Mouse (Mus musculus) embryonic stem cell, embryonic (primary cell): ENCODE measurements around the gene Cfi.

ENCODE experiments used
- CTCF ChIA-PET, 4 experiments: fragments of 300-600 bp in 2 of 4; fragments of 350-600 bp in 2 of 4; sonication (Branson Sonifier 250); formaldehyde crosslinking; loops; one replicate each; lab custom pipeline; 2022; ENCODE audit warnings: inconsistent platforms in 2 of 4; lab: Charles Lee
- POLR2A ChIA-PET, 4 experiments: fragments of 300-600 bp in 2 of 4; fragments of 350-600 bp in 2 of 4; sonication (Branson Sonifier 250); formaldehyde crosslinking; loops; one replicate each; lab custom pipeline; 2022; ENCODE audit warnings: antibody characterized with exemption in 4 of 4, inconsistent platforms in 1 of 4; lab: Charles Lee

Cfi gene

GRCm38 (mm10) chr3:129898886-129899285 lies 63.2 kb downstream of the Cfi start:
- ChIA-PET CTCF (interaction anchor here in 3 of 4 experiments (0.5 to 1.2 kb wide), 4 partner anchors 19 to 162 kb away, joined by 3 to 4 read pairs (median 4); partner anchors contain the start of gene Sec24b (in 1 of the 3)), POLR2A (interaction anchor here in 3 of 4 experiments (0.6 to 1.8 kb wide), 8 partner anchors 9 to 982 kb away, joined by 3 to 6 read pairs (median 4); partner anchors contain the start of gene Pla2g12a (in 2 of the 3))

GRCm38 (mm10) chr3:129901271-129901809 lies 65.7 kb downstream of the Cfi start, which contains the start of gene Casp6:
TSS of gene Casp6 (plus strand) at chr3:129901425.
- POLR2A ChIA-PET, result no interaction called here
- CTCF ChIA-PET, result interaction anchor here in 1 of 4 experiments (0.6 kb wide), 1 partner anchor 1688 kb away, joined by 4 read pairs; no protein-coding TSS in a partner anchor

GRCm38 (mm10) chr3:129903369-129903768 lies 67.7 kb downstream of the Cfi start:
- CTCF ChIA-PET, result interaction anchor here in 1 of 4 experiments (1.5 kb wide), 1 partner anchor 15 kb away, joined by 3 read pairs; no protein-coding TSS in a partner anchor
- POLR2A ChIA-PET, result no interaction called here

- POLR2A ChIA-PET, result no interaction called here
Observed at GRCm38 (mm10) chr3:129903866-129904265, 68.2 kb downstream of the Cfi start.

GRCm38 (mm10) chr3:129904381-129905132 lies 68.9 kb downstream of the Cfi start:
- CTCF ChIA-PET, result interaction anchor here in 1 of 4 experiments (0.6 kb wide), 1 partner anchor 82 kb away, joined by 4 read pairs; the partner anchor contains the start of gene Rrh
- POLR2A ChIA-PET, result no interaction called here

More at GRCm38 (mm10) chr3:129903866-129904265, 68.2 kb downstream of the Cfi start:
- CTCF ChIA-PET, result no interaction called here

GRCm38 (mm10) chr3:129912025-129912424 lies 76.3 kb downstream of the Cfi start:
- POLR2A ChIA-PET, result no interaction called here
- CTCF ChIA-PET, result interaction anchor here in 1 of 4 experiments (0.6 kb wide), 1 partner anchor 983 kb away, joined by 3 read pairs; no protein-coding TSS in a partner anchor

DNA sequence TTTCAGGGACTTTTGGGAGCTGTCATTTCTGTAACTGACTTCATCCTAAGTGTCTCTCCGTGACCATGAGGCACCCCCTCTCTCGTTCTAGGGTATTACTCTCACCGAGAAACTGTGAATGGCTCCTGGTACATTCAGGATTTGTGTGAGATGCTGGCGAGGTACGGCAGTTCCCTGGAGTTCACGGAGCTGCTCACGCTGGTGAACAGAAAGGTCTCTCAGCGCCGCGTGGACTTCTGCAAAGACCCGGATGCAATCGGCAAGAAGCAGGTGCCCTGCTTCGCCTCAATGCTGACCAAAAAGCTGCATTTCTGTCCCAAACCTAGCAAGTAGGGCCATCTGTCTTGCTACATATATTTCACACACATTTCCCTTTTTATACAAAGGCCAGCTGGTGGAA lies 77.6 kb downstream of the Cfi start:
- POLR2A ChIA-PET, result no interaction called here
- CTCF ChIA-PET, result no interaction called here

DNA sequence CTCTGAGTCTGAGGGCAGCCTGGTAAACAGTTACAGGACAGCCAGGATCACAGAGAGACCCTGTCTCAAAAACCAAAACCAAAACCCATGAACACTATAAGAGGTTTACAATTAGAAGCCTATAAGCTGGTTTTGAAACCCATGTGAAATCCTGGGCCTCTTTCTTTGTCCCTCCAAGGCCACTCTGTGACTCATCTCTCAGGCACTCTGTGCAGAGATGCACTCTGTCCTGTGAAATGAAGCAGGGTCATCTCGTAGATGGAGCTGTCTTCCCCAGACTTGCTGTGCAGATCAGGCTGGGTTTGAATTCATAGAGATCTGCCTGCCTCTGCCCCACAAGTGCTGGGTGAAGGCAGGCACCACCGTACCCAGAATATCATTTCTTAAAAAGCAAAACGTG lies 81.7 kb downstream of the Cfi start:
- CTCF ChIA-PET, result interaction anchor here in 1 of 4 experiments (1.5 kb wide), 1 partner anchor 143 kb away, joined by 5 read pairs; no protein-coding TSS in a partner anchor
- POLR2A ChIA-PET, result no interaction called here

- CTCF ChIA-PET, result interaction anchor here (0.6 to 1.5 kb wide), 20 partner anchors 16 to 772 kb away, joined by 3 to 5 read pairs (median 3); partner anchors contain the start of gene Mcub (in 1 of the 4)
Observed at GRCm38 (mm10) chr3:129918434-129918833, 82.8 kb downstream of the Cfi start.

GRCm38 (mm10) chr3:129923581-129923980 lies 87.9 kb downstream of the Cfi start:
- CTCF ChIA-PET, result no interaction called here

More at GRCm38 (mm10) chr3:129918434-129918833, 82.8 kb downstream of the Cfi start:
- POLR2A ChIA-PET, result interaction anchor here in 1 of 4 experiments (0.6 kb wide), 1 partner anchor 10 kb away, joined by 4 read pairs; no protein-coding TSS in a partner anchor

More at GRCm38 (mm10) chr3:129923581-129923980, 87.9 kb downstream of the Cfi start:
- POLR2A ChIA-PET, result no interaction called here
